Mouse (Mus musculus) C2C12 (cell line): ENCODE data around the gene Olfr876. TPM values are rescaled to one million over a fixed set of nuclear protein-coding genes. Genes with fewer than 3 reads are reported as not detected.

Experiments
- H3K27me3 ChIP-seq: one replicate; pipeline ENCODE4 v1.6.1; 2011; ENCODE audit not compliant: control insufficient read depth, insufficient read depth, insufficient read length
- H3K36me3 ChIP-seq: one replicate; pipeline ENCODE4 v1.6.1; 2011; ENCODE audit not compliant: control insufficient read depth, insufficient read depth
- H3K4me3 ChIP-seq: one replicate; pipeline ENCODE4 v1.5.1; 2011; ENCODE audit warnings: mild to moderate bottlenecking, control low read depth; ENCODE audit not compliant: poor library complexity, insufficient read depth, severe bottlenecking
- H3K79me2 ChIP-seq: one replicate; pipeline ENCODE4 v1.6.1; 2011; ENCODE audit not compliant: control insufficient read depth, insufficient read depth
- H3K79me3 ChIP-seq: one replicate; pipeline ENCODE4 v1.6.1; 2011; ENCODE audit warnings: low read depth, control low read depth
- H3ac ChIP-seq: one replicate; pipeline ENCODE3; 2011; ENCODE audit warnings: low read depth; ENCODE audit not compliant: control insufficient read depth, insufficient read length
- CEBPB ChIP-seq: IDR thresholded peaks from one replicate; pipeline ENCODE4 v1.6.1; 2011; ENCODE audit warnings: low read depth, mild to moderate bottlenecking, control low read depth, moderate library complexity
- CTCF ChIP-seq: IDR thresholded peaks from one replicate; pipeline ENCODE4 v1.5.1; 2011; ENCODE audit not compliant: control insufficient read depth, insufficient read depth, insufficient read length
- FOSL1 ChIP-seq: IDR thresholded peaks from one replicate; pipeline ENCODE4 v1.8.0; 2011; ENCODE audit warnings: mild to moderate bottlenecking, low read length; ENCODE audit not compliant: poor library complexity, insufficient read depth, severe bottlenecking
- MAX ChIP-seq: IDR thresholded peaks from one replicate; pipeline ENCODE4 v1.6.1; 2011; ENCODE audit warnings: mild to moderate bottlenecking, control low read depth
- MYOD1 ChIP-seq: IDR thresholded peaks from one replicate; pipeline ENCODE4 v1.6.1; 2011; ENCODE audit warnings: low read depth; ENCODE audit not compliant: control insufficient read depth, insufficient read length
- MYOG ChIP-seq: IDR thresholded peaks from one replicate; pipeline ENCODE4 v1.6.1; 2011; ENCODE audit not compliant: control insufficient read depth, insufficient read length; ENCODE audit errors: extremely low read depth
- USF1 ChIP-seq: IDR thresholded peaks from one replicate; pipeline ENCODE4 v1.6.1; 2011; ENCODE audit warnings: low read depth, mild to moderate bottlenecking, control low read depth, moderate library complexity
- polyA plus RNA-seq: library from polyadenylated mRNA; unstranded; fragments of >200 nt; fragmentation: generic; extraction: Trizol; gene quantifications from one replicate; pipeline ENCODE4 v1.2.1, GENCODE M21; 2012; ENCODE audit warnings: missing spikeins

The Olfr876 gene
- polyA plus RNA-seq, 1 experiment: not detected

DNA sequence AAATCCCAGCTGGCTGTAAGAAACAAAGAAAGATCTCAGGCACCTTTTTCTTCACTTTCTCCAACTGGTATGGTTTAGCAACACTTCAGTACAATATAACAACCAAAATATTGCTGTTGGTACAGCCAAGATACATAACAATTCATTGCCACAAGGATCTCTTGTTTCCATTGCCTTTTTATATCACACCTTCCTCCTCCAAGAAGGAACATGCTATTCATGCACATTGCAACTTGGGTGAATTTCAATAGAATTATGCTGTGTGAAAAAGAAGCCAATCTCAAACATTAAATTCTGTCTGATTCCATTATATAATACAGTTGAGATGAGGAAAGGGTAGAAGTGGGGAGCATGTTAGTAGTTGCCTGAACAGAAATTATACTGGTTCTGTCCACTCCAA lies 27.1 kb downstream of the Olfr876 start:
- Histone ChIP-seq H3K27me3 (no peaks in the 10 kb centered on the region), H3K79me3 (no peaks in the 10 kb centered on the region), H3K36me3 (no peaks in the 10 kb centered on the region), H3K4me3 (no peak overlapping the region), H3ac (no peak overlapping the region), H3K79me2 (no peaks in the 10 kb centered on the region)
- TF ChIP-seq FOSL1 (no peak), CEBPB (no peak), CTCF (no peak), MYOD1 (no peak), MAX (no peak), MYOG (no peak), USF1 (no peak)

- Histone ChIP-seq H3ac (no peak overlapping the region), H3K36me3 (no peaks in the 10 kb centered on the region), H3K27me3 (no peaks in the 10 kb centered on the region), H3K79me2 (no peaks in the 10 kb centered on the region), H3K79me3 (no peaks in the 10 kb centered on the region), H3K4me3 (no peak overlapping the region)
- TF ChIP-seq MYOG: no peak
- TF ChIP-seq CEBPB: peak; percentile 83
These were observed 30.5 kb downstream of the Olfr876 start for GRCm38 (mm10) chr9:37833341-37833740.

DNA sequence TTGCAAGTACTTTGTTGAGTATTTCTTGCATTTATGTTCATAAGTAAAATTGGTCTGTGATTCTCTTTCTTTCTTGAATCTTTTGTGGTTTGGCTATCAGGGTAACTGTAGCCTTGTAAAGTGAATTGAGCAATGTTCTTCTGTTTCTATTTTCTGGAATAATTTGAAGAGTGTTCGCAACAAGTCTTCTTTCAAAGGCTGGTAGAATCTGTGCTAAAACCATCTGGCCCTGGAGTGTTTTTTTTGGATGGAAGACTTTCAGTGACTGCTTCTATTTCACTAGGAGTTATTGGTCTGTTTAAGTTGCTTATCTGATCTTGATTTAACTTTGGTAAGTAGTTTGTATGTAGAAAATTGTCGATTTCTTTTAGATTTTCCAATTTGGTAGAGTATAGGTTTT lies 46.4 kb downstream of the Olfr876 start:
- H3K36me3 ChIP-seq: no peaks in the 10 kb centered on the region
- no peak for TF ChIP-seq MYOG
- TF ChIP-seq MYOD1: no peak
- TF ChIP-seq CTCF: no peak
- TF ChIP-seq CEBPB: no peak
- no peak for TF ChIP-seq USF1
- TF ChIP-seq MAX: no peak
- no peak for TF ChIP-seq FOSL1
- no peaks in the 10 kb centered on the region for H3K79me3 ChIP-seq
- no peaks in the 10 kb centered on the region for H3K27me3 ChIP-seq
- H3ac ChIP-seq: no peak overlapping the region
- H3K4me3 ChIP-seq: no peak overlapping the region
- H3K79me2 ChIP-seq: no peaks in the 10 kb centered on the region

GRCm38 (mm10) chr9:37853969-37854368 lies 51.1 kb downstream of the Olfr876 start, which contains the start of gene Olfr877:
Gene Olfr877 (plus strand): TSS chr9:37854269.
- no peak within 1 kb of the TSS for H3K4me3 ChIP-seq
- H3K79me3 ChIP-seq: no peaks in the 10 kb centered on the region
- TF ChIP-seq MYOG (no peak), MAX (no peak), MYOD1 (no peak), CEBPB (no peak), CTCF (no peak), USF1 (no peak), FOSL1 (no peak)
- H3K79me2 ChIP-seq: no peaks in the 10 kb centered on the region
- no peak within 1 kb of the TSS for H3ac ChIP-seq
- no peaks in the 10 kb centered on the region for H3K36me3 ChIP-seq
- no peaks in the 10 kb centered on the region for H3K27me3 ChIP-seq

Other genes starting within 250 kb of the Olfr876 start
- gene Siae, start 247.3 kb upstream of the Olfr876 start, polyA plus RNA-seq: 0.51 TPM
- 1.2 TPM for gene Spa17, start 189.3 kb upstream of the Olfr876 start, polyA plus RNA-seq
- gene Tbrg1, start 145.7 kb upstream of the Olfr876 start, polyA plus RNA-seq: 89.7 TPM
- gene Panx3, start 133.8 kb upstream of the Olfr876 start, polyA plus RNA-seq: not detected
- not detected for gene Olfr160, start 86.8 kb upstream of the Olfr876 start, polyA plus RNA-seq
- not detected for gene Olfr874, start 57.9 kb upstream of the Olfr876 start, polyA plus RNA-seq
- not detected for gene Olfr875, start 31.2 kb upstream of the Olfr876 start, polyA plus RNA-seq
- gene Olfr877, start 51.2 kb downstream of the Olfr876 start, polyA plus RNA-seq: not detected
- gene Olfr145, start 93.7 kb downstream of the Olfr876 start, polyA plus RNA-seq: not detected
- not detected for gene Olfr878, start 114.8 kb downstream of the Olfr876 start, polyA plus RNA-seq
- not detected for gene Olfr881, start 188.8 kb downstream of the Olfr876 start, polyA plus RNA-seq
- not detected for gene Olfr883, start 222.8 kb downstream of the Olfr876 start, polyA plus RNA-seq
- not detected for gene Olfr884, start 243.5 kb downstream of the Olfr876 start, polyA plus RNA-seq